Mouse (Mus musculus): ENCODE measurements at regions not wholly inside any gene's neighbourhood (a gene's known extent, or its start where the extent isn't known, plus 50 kb on each side); places are given as distances from the start of the nearest gene placed in this dataset.

DNA sequence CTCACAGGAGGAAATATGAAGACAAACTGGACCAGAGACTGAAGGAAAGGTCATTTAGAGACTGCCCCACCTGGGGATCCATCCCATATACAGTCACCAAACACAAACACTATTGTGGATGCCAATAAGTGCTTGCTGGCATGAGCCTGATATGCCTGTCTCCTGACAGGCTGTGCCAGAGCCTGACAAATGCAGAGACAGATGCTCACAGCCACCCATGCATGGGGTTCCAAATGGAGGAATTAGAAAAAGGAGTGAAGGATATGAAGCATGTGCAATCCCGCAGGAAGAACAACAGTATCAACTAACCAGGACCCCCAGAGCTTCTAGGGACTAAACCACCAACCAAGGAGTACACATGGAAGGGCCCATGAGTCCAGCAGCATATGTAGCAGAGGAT is 505.9 kb downstream of the Gm6685 start:
- peak; percentile 40 to 51 for DNase-seq (ENCODE audit: low spot score in 2 of 2)
- TF ChIP-seq CTCF (conservative IDR thresholded peaks at IDR 0.05), result no peak
- Histone ChIP-seq H3K4me3 (no peak overlapping the region), H3K27ac (no peak overlapping the region)

DNA sequence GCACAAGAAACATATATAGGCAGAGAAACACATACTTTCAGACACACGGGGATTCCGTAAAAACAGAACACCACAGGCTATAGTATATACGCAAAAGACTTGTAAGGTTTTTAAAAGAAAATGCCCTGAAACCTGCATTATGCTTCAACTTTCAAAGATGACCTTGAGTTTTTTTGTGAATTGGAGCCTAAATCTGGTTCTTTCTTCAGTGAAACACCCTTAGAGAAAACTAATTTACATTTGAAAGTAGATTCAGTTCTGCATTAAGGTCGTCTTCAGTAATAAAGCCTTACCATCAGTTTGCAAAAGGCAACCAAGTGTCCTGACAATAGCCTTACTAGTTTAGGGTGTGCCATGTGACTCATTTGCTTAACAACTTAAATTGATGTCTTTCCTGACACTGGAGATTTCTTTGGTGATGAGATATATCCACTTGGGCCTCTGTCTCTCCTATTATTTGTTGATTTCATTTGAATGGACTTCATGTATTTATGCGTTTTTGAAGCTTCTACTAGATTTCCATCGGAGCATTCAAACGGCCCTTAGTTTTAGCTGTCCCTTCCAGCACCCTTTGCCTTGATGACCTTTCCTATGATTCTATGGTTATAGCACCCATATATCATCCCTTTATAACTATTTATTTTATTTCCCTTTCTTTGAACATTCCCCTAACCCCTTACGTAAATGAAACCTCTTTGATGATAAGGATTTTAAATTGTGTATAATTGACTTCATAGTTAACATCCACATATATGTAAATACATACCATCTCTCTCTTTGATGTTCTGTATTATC is 539.6 kb downstream of the Gm6685 start:
- no peak overlapping the region for H3K27ac ChIP-seq
- no peak for TF ChIP-seq CTCF (conservative IDR thresholded peaks at IDR 0.05)
- no peak for DNase-seq (ENCODE audit: low spot score in 2 of 2)
- H3K4me3 ChIP-seq, result no peak overlapping the region

DNA sequence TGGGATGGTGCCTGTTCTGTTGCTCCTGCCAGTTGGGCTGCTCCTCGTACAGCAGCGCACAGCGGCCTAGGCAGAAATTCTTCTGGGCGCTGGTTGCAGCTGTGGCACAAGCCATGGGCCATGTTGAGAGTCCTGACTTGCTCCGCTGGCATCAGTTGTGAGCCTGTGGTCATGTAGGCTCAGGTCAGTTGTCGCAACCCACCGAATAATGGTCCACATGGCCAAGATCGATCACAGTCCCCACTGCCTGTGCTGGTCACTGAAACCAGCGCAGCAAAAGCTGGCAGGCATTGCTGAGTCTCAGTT is 585.8 kb downstream of the Gm6685 start:
- Histone ChIP-seq H3K27ac (no peak overlapping the region), H3K4me3 (no peak overlapping the region)
- TF ChIP-seq CTCF (conservative IDR thresholded peaks at IDR 0.05), result no peak
- DNase-seq (ENCODE audit: low spot score in 2 of 2), result no peak

DNA sequence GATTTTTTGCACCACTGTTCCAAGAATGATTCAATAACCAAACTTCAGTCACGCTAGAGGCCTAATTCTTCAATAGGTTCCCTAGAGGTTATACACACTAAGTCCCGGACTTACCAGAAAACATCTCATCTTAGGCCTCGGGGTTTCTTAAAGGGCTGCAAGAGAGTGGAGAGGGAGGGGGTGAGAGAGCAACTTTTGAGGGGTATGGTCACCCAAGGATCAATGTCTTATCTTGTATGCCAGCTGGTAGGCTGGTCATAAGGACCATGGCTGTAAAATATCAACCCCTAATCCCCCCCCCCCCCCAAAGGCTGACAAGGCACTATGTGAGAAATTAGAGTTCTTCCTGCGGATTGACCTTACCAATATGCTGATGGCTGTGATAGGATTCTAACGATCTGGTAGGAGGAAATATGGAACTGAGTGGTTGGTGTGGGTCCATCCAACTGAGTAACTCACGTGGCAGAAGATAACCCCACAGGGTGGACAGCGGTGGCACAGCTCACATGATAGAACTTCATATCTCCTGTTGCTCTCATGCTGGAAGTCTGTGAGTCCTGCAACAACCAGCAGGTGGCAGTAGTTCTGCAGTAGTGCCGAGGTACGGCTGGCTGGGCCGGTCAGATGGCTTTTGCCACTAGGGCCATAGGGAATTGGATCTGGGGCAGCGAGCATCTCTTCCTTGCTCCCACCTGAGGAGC is 586.3 kb downstream of the Gm6685 start:
- Histone ChIP-seq H3K4me3 (no peak overlapping the region), H3K27ac (no peak overlapping the region)
- TF ChIP-seq CTCF (conservative IDR thresholded peaks at IDR 0.05), result peak; percentile 79
- peak; percentile 1 to 27 for DNase-seq (ENCODE audit: low spot score in 2 of 2)

DNA sequence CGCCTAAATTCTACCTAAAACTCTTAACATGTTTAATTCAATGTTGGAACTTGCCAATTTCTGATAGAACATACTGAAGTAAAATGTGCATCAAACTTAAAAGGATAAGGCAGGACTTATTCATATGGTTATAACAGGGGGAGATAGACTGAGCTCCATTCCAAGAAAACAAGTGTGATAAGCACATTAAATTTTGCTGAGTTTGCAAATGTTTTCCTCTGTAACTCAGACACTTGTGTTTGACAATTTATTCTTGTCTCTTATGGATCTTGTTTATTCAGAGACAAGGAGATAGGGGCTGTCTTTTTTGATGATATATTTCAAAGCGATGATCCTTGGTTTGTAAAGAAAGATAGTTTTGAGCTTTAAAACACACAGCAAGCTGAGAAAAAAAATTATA is 613.6 kb downstream of the Gm6685 start:
- DNase-seq (ENCODE audit: low spot score in 2 of 2), result no peak
- TF ChIP-seq CTCF (conservative IDR thresholded peaks at IDR 0.05), result no peak
- Histone ChIP-seq H3K4me3 (no peak overlapping the region), H3K27ac (no peak overlapping the region)

DNA sequence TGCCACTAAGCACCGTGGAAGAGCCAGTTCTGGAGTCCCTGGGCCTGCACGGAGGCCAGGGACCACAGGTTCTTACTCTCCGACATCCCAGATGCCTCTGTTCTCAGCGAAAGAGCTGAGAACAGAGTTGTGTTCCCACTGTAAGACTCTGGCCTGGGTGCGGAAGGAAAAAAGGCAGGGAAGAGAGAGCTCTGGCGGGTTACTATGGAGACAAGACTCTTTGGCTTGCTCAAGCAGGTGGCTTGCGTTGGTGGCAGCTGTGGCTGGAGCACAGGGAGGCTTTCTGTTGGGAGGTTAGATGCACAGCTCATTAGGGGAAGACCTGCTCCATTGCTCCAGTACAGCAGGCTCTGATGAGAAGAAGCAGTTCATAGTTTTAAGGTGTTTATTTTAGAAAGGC is 618.3 kb downstream of the Gm6685 start:
- no peak for TF ChIP-seq CTCF (conservative IDR thresholded peaks at IDR 0.05)
- H3K4me3 ChIP-seq, result no peak overlapping the region
- DNase-seq (ENCODE audit: low spot score in 2 of 2), result peak; percentile 7 to 11
- no peak overlapping the region for H3K27ac ChIP-seq

GRCm38 (mm10) chr11:27672436-27672835 is 667.2 kb downstream of the Gm6685 start:
- DNase-seq (ENCODE audit: low spot score in 2 of 2), result no peak
- no peak for TF ChIP-seq CTCF (conservative IDR thresholded peaks at IDR 0.05)
- no peak overlapping the region for H3K4me3 ChIP-seq
- no peak overlapping the region for H3K27ac ChIP-seq

Measured in layer of hippocampus, adult 2 months (tissue).